Comparison of ENCODE assay signal across 10 mouse cellular contexts in the genomic region with DNA sequence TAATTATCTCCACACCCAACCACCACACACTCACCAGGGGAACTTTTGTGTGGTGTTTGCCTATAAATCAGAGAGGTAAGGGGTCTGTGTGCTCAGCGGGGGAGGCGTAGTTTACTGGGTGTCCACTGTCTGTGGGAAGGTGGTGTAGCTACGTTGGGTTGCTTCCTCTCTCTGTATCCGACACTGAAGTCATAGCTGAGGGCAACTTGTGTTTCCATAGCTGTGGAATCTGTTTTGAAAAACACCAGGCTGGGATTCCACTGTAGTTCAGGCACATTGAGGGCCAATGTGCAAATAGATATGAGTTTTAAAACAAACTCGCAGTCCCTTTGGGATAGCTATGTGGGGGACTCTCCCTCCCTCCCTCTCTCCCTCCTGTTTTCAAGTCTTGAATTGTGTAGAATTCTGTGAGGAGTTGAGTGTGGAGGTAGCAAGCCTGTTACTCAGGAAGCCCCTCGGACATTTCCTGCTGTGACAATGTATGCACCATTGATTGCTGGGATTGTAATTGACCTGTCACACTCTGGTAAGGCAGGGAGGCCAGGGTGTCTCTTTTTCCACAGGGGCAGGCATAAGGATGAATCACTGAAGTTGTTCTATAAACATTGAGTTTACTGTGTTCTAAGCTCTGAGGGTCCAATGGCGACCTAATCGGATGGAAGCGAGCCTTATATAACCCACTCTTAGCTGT. TPM values are rescaled to one million over a fixed set of nuclear protein-coding genes. Genes with fewer than 3 reads are reported as not detected.
DNase-seq lines count a peak whose midpoint lies in the region; ATAC-seq and TF ChIP-seq lines count a peak whose summit lies in the region.
"Had no signal": no experiment of that assay in that cellular context is flagged by ENCODE, and none has a peak within 500 bp of the region (broad histone marks: within the 10 kb centered on the region; RNA-seq: fewer than 3 reads in every experiment).

No protein-coding gene starts in this region.

- TF ChIP-seq CTCF in midbrain, postnatal 0 days (IDR thresholded peaks at IDR 0.05): no peak
- no peak for TF ChIP-seq CTCF in intestine, postnatal 0 days (IDR thresholded peaks at IDR 0.05; ENCODE audit: low read depth)

- H3K4me3 ChIP-seq in heart, embryonic 10.5 days: no peak overlapping the region
- H3K4me3 ChIP-seq in midbrain, embryonic 11.5 days (ENCODE audit: low read depth, low read length): no peak overlapping the region
- H3K4me3 ChIP-seq in midbrain, postnatal 0 days (ENCODE audit: low read depth, low read length): no peak overlapping the region
- H3K4me3 ChIP-seq in intestine, postnatal 0 days (ENCODE audit: low read depth, low read length): no peak overlapping the region
- H3K4me3 ChIP-seq in stomach, embryonic 16.5 days (replicated peaks; ENCODE audit: low read length): no peak overlapping the region

- peak overlapping the region; percentile 69 for H3K27ac ChIP-seq in heart, embryonic 10.5 days
- peak overlapping the region; percentile 20; the same call in 1 of the 2 replicates for H3K27ac ChIP-seq in midbrain, embryonic 11.5 days (ENCODE audit: low read depth, low read length)
- H3K27ac ChIP-seq in midbrain, postnatal 0 days (ENCODE audit: low read depth, low read length): no peak overlapping the region
- H3K27ac ChIP-seq in intestine, postnatal 0 days (ENCODE audit: low read depth, low read length): peak overlapping the region; percentile 15
- H3K27ac ChIP-seq in stomach, embryonic 16.5 days (ENCODE audit: low read length): peak overlapping the region; percentile 58

- intact Hi-C loops in heart, postnatal 25 days (cut with DNase I): no loop called here

- ATAC-seq in midbrain, embryonic 11.5 days (ENCODE audit: low FRiP score): no peak
- no peak for ATAC-seq in midbrain, postnatal 0 days (ENCODE audit: low FRiP score)
- no peak for ATAC-seq in intestine, postnatal 0 days
- ATAC-seq in stomach, embryonic 16.5 days (ENCODE audit: insufficient read depth, low FRiP score): no peak
- no peak for ATAC-seq in megakaryocyte progenitor cell, adult 5-6 weeks (replicated peaks; ENCODE audit: poor library complexity)

- no peaks in the 10 kb centered on the region for H3K9me3 ChIP-seq in heart, embryonic 10.5 days
- H3K9me3 ChIP-seq in midbrain, embryonic 11.5 days (ENCODE audit: control insufficient read depth, low read length): no peaks in the 10 kb centered on the region
- H3K9me3 ChIP-seq in midbrain, postnatal 0 days (ENCODE audit: low read length): no peaks in the 10 kb centered on the region
- no peaks in the 10 kb centered on the region for H3K9me3 ChIP-seq in intestine, postnatal 0 days (ENCODE audit: control insufficient read depth)
- no peaks in the 10 kb centered on the region for H3K9me3 ChIP-seq in stomach, embryonic 16.5 days (replicated peaks; ENCODE audit: control insufficient read depth, low read length)
- H3K9me3 ChIP-seq: megakaryocyte, embryonic 14.5 days had no signal

- no peak overlapping the region for H3K9ac ChIP-seq in midbrain, embryonic 11.5 days (ENCODE audit: low read length)
- H3K9ac ChIP-seq in midbrain, postnatal 0 days (replicated peaks; ENCODE audit: low read length, poor library complexity, severe bottlenecking): no peak overlapping the region
- H3K9ac ChIP-seq in intestine, postnatal 0 days (ENCODE audit: low read depth, low read length): no peak overlapping the region
- H3K9ac ChIP-seq in stomach, embryonic 16.5 days (ENCODE audit: low read length): peak overlapping the region; percentile 4; the same call in 1 of the 2 replicates

- no peak overlapping the region for H3K4me2 ChIP-seq in midbrain, embryonic 11.5 days
- H3K4me2 ChIP-seq in midbrain, postnatal 0 days (ENCODE audit: low read depth, low read length, poor library complexity, severe bottlenecking): no peak overlapping the region
- H3K4me2 ChIP-seq in intestine, postnatal 0 days (replicated peaks; ENCODE audit: low read depth): no peak overlapping the region
- H3K4me2 ChIP-seq in stomach, embryonic 16.5 days (ENCODE audit: low read depth, low read length): no peak overlapping the region

- peaks cover 66% of the 10 kb centered on the region for H3K4me1 ChIP-seq in heart, embryonic 10.5 days
- H3K4me1 ChIP-seq in midbrain, embryonic 11.5 days (ENCODE audit: control insufficient read depth, insufficient read depth, low read length): peaks cover 36% of the 10 kb centered on the region
- peaks cover 12% of the 10 kb centered on the region; the same call in 1 of the 2 replicates for H3K4me1 ChIP-seq in midbrain, postnatal 0 days (ENCODE audit: insufficient read depth, low read length)
- peaks cover 15% of the 10 kb centered on the region for H3K4me1 ChIP-seq in intestine, postnatal 0 days (replicated peaks; ENCODE audit: control insufficient read depth, insufficient read depth, low read length)
- H3K4me1 ChIP-seq in stomach, embryonic 16.5 days (ENCODE audit: control insufficient read depth, insufficient read depth, low read length): peaks cover 66% of the 10 kb centered on the region

- H3K27me3 ChIP-seq in heart, embryonic 10.5 days (ENCODE audit: insufficient read depth, poor library complexity, severe bottlenecking): no peaks in the 10 kb centered on the region
- no peaks in the 10 kb centered on the region for H3K27me3 ChIP-seq in midbrain, embryonic 11.5 days (ENCODE audit: control insufficient read depth, insufficient read depth, low read length)
- no peaks in the 10 kb centered on the region for H3K27me3 ChIP-seq in midbrain, postnatal 0 days (ENCODE audit: insufficient read depth, low read length)
- no peaks in the 10 kb centered on the region for H3K27me3 ChIP-seq in intestine, postnatal 0 days (replicated peaks; ENCODE audit: control insufficient read depth, insufficient read depth, low read length)
- H3K27me3 ChIP-seq in stomach, embryonic 16.5 days (ENCODE audit: control insufficient read depth, insufficient read depth, low read length): no peaks in the 10 kb centered on the region

- no peak for DNase-seq in heart, embryonic 10.5 days (ENCODE audit: low spot score)
- DNase-seq in heart, postnatal 25 days (ENCODE audit: low spot score): no peak
- DNase-seq in midbrain, embryonic 11.5 days (ENCODE audit: low spot score, missing footprints): no peak
- DNase-seq in midbrain, postnatal 0 days (ENCODE audit: low spot score): no peak
- no peak for DNase-seq in natural killer cell, adult 2 months (ENCODE audit: low spot score in 2 of 2)
- DNase-seq: adrenal gland, adult 8-10 months had no signal

- WGBS in heart, embryonic 10.5 days: 53% methylated on average over 9 of the region's 9 CpGs
- WGBS in midbrain, embryonic 11.5 days: 60% methylated on average over 9 of the region's 9 CpGs
- WGBS in midbrain, postnatal 0 days: 59% methylated on average over 9 of the region's 9 CpGs
- WGBS in intestine, postnatal 0 days: 53% methylated on average over 9 of the region's 9 CpGs
- WGBS in stomach, embryonic 16.5 days: 43% methylated on average over 9 of the region's 9 CpGs

- H3K36me3 ChIP-seq in heart, embryonic 10.5 days: no peaks in the 10 kb centered on the region
- no peaks in the 10 kb centered on the region for H3K36me3 ChIP-seq in midbrain, embryonic 11.5 days (ENCODE audit: control insufficient read depth, insufficient read depth, low read length)
- no peaks in the 10 kb centered on the region for H3K36me3 ChIP-seq in midbrain, postnatal 0 days (ENCODE audit: insufficient read depth, low read length)
- no peaks in the 10 kb centered on the region for H3K36me3 ChIP-seq in intestine, postnatal 0 days (ENCODE audit: control insufficient read depth, insufficient read depth)
- no peaks in the 10 kb centered on the region for H3K36me3 ChIP-seq in stomach, embryonic 16.5 days (ENCODE audit: control insufficient read depth, insufficient read depth, low read length)

RNA-seq across cellular contexts. Expression of a gene that starts 54.2 kb away (rescaled TPM):
- polyA plus RNA-seq in heart, embryonic 10.5 days (2016; fragmentation: Nextera tagmentation; extraction: Ambion mirVana): 18.2 and 24.1 TPM in 2 replicates
- 100 to 1,000 TPM; 309 to 322 TPM for total RNA-seq in heart, postnatal 25 days (2021)
- 19.2 and 20.5 TPM in 2 replicates for polyA plus RNA-seq in midbrain, embryonic 11.5 days (2014; fragmentation: Nextera tagmentation; extraction: Ambion mirVana)
- 107 and 154 TPM in 2 replicates for total RNA-seq in midbrain, postnatal 0 days (2014; rRNA removed)
- 58.7 and 61.6 TPM in 2 replicates for polyA plus RNA-seq in midbrain, postnatal 0 days (2015; fragmentation: Nextera tagmentation; extraction: Ambion mirVana)
- 16.3 and 17.2 TPM in 2 replicates for polyA plus RNA-seq in intestine, postnatal 0 days (2015; fragmentation: Nextera tagmentation; extraction: Ambion mirVana)
- 24.1 and 25.1 TPM in 2 replicates for polyA plus RNA-seq in stomach, embryonic 16.5 days (2015; fragmentation: Nextera tagmentation; extraction: Ambion mirVana)
- 30.2 and 33.4 TPM in 2 replicates for total RNA-seq in megakaryocyte progenitor cell, adult 5-6 weeks (2015)
- total RNA-seq in megakaryocyte progenitor cell, adult 5-6 weeks (2017): 21.0 and 24.0 TPM in 2 replicates
